Mouse (Mus musculus) heart, adult 2 months (tissue): ENCODE measurements around the gene Klhl40. TPM values are rescaled to one million over a fixed set of nuclear protein-coding genes. Genes with fewer than 3 reads are reported as not detected.

Experiments
- DNase-seq, 2 experiments: peaks; one replicate each; pipeline ENCODE4 v3.0.0; 2021
- H3K27ac ChIP-seq: fragments of 200-600 bp; 2 replicates; pipeline ENCODE4 v1.8.1; 2022
- H3K27me3 ChIP-seq: fragments of 200-500 bp; 2 replicates; pipeline ENCODE4 v1.6.1; 2012; ENCODE audit warnings: mild to moderate bottlenecking, low read length, inconsistent platforms, mixed read lengths; ENCODE audit not compliant: control insufficient read depth, insufficient read depth
- H3K36me3 ChIP-seq: fragments of 200-500 bp; 2 replicates; pipeline ENCODE4 v1.6.1; 2012; ENCODE audit warnings: low read length, inconsistent platforms; ENCODE audit not compliant: control insufficient read depth, insufficient read depth
- H3K4me1 ChIP-seq: fragments of 200-500 bp; 2 replicates; pipeline ENCODE4 v1.6.1; 2011; ENCODE audit warnings: low read length; ENCODE audit not compliant: control insufficient read depth, insufficient read depth
- H3K4me3 ChIP-seq: fragments of 200-600 bp; 2 replicates; pipeline ENCODE4 v1.8.1; 2022
- H3K79me2 ChIP-seq: fragments of 200-500 bp; replicated peaks from 2 replicates; pipeline ENCODE4 v1.6.1; 2012; ENCODE audit warnings: mild to moderate bottlenecking, inconsistent platforms, low read length, moderate library complexity, mixed read lengths; ENCODE audit not compliant: control insufficient read depth, insufficient read depth
- H3K9ac ChIP-seq: fragments of 200-500 bp; 2 replicates; pipeline ENCODE4 v1.6.1; 2012; ENCODE audit warnings: low read depth, mild to moderate bottlenecking, control low read depth, inconsistent platforms, low read length, mixed read lengths
- CTCF ChIP-seq: fragments of 200-600 bp; IDR thresholded peaks from 2 replicates; pipeline ENCODE4 v1.8.1; 2022; ENCODE audit warnings: antibody characterized with exemption, mild to moderate bottlenecking, moderate library complexity
- EP300 ChIP-seq: fragments of 200-500 bp; IDR thresholded peaks from 2 replicates; pipeline ENCODE4 v1.6.1; 2011; ENCODE audit warnings: low read depth, low read length, control low read depth; ENCODE audit not compliant: insufficient read depth
- POLR2A ChIP-seq: fragments of 200-500 bp; IDR thresholded peaks from 2 replicates; pipeline ENCODE4 v1.6.1; 2011; ENCODE audit warnings: mild to moderate bottlenecking, low read depth, low read length, control low read depth; ENCODE audit not compliant: insufficient read depth
- WGBS: fragments of 180-500 bp; shearing (Covaris S2); methylation state at CpG from one replicate; pipeline ENCODE4 v1.1.7; 2018; 5-methylcytosine and 5-hydroxymethylcytosine counted together
- intact Hi-C: fragments of 180-260 bp; cut with DNase I; formaldehyde crosslinking; loops from one replicate; pipeline ENCODE4 v1.15.1; 2025
- long read RNA-seq: library from polyadenylated mRNA; stranded (forward); transcript quantifications from one replicate; pipeline ENCODE4 v2.0.0, GENCODE M21; 2021
- polyA plus RNA-seq: library from polyadenylated mRNA; depleted of rRNA; stranded (reverse); fragments of >200 nt; gene quantifications from 2 replicates; pipeline ENCODE4 v1.2.3, GENCODE M21; 2012; rRNA removed
- total RNA-seq, 2 experiments: library from RNA; stranded (reverse); gene quantifications; 2 replicates each; pipeline ENCODE4 v1.2.3; 2021

Gene Klhl40
- total RNA-seq (10 to 100 TPM; 12.3 to 17.4 TPM), polyA plus RNA-seq (11.0 and 13.1 TPM in 2 replicates)
- long read RNA-seq, transcript Klhl40-201 (6 exons, 2,370 nt) = major isoform, 27 of 29 reads
- long read RNA-seq, partial matches to known transcripts = 1 of 29 reads
- long read RNA-seq, other reads (novel, unspliced or antisense) = 1 of 29 reads

- Histone ChIP-seq H3K9ac (peak within 1 kb of the TSS; percentile 62), H3K27ac (peak within 1 kb of the TSS; percentile 86), H3K27me3 (no peaks in the 10 kb centered on the region), H3K4me1 (peaks cover 4% of the 10 kb centered on the region), H3K79me2 (no peaks in the 10 kb centered on the region), H3K4me3 (peak within 1 kb of the TSS; percentile 4), H3K36me3 (no peaks in the 10 kb centered on the region; the same call in 1 of the 2 replicates)
- intact Hi-C loops = loop anchor here (2.0 to 5.0 kb wide), 2 partner anchors 13 to 45 kb away; no protein-coding TSS in a partner anchor
- 10% methylated on average over 30 of the region's 30 CpGs for WGBS
- TF ChIP-seq CTCF (no peak), EP300 (no peak), POLR2A (peak; percentile 30; the same call in 1 of the 2 replicates)
- DNase-seq = peak; percentile 41 to 49
Measured at GRCm38 (mm10) chr9:121777484-121778065, at the start of gene Klhl40. TSS of gene Klhl40 (plus strand) at chr9:121777607.

GRCm38 (mm10) chr9:121740490-121740889 lies 36.9 kb upstream of the Klhl40 start:
- no peak overlapping the region for H3K9ac ChIP-seq
- no peak for DNase-seq
- H3K27me3 ChIP-seq = no peaks in the 10 kb centered on the region
- no peaks in the 10 kb centered on the region for H3K79me2 ChIP-seq
- no peak overlapping the region for H3K4me3 ChIP-seq
- intact Hi-C loops = no loop called here
- no peak for TF ChIP-seq CTCF
- TF ChIP-seq EP300 = no peak
- no peaks in the 10 kb centered on the region for H3K4me1 ChIP-seq
- peaks cover 8% of the 10 kb centered on the region for H3K36me3 ChIP-seq
- no peak overlapping the region for H3K27ac ChIP-seq
- WGBS = 66% methylated on average over 6 of the region's 6 CpGs

- H3K27me3 ChIP-seq = no peaks in the 10 kb centered on the region
- H3K4me1 ChIP-seq = no peaks in the 10 kb centered on the region
- H3K9ac ChIP-seq = no peak overlapping the region
- no peaks in the 10 kb centered on the region for H3K79me2 ChIP-seq
- WGBS = 81% methylated on average over 3 of the region's 3 CpGs
- no peak overlapping the region for H3K4me3 ChIP-seq
- no peak for DNase-seq
- TF ChIP-seq CTCF (no peak), EP300 (no peak), POLR2A (no peak)
- no peak overlapping the region for H3K27ac ChIP-seq
- peaks cover 8% of the 10 kb centered on the region for H3K36me3 ChIP-seq
- intact Hi-C loops = no loop called here
Measured at GRCm38 (mm10) chr9:121741168-121741567, 36.2 kb upstream of the Klhl40 start.

GRCm38 (mm10) chr9:121744051-121744450 lies 33.4 kb upstream of the Klhl40 start:
- no peaks in the 10 kb centered on the region for H3K79me2 ChIP-seq
- no peaks in the 10 kb centered on the region for H3K27me3 ChIP-seq
- H3K4me1 ChIP-seq = no peaks in the 10 kb centered on the region
- intact Hi-C loops = no loop called here
- DNase-seq = no peak
- whole genome bisulfite sequencing = 81% methylated on average over 8 of the region's 8 CpGs
- TF ChIP-seq POLR2A = no peak
- TF ChIP-seq EP300 = no peak
- no peak for TF ChIP-seq CTCF
- no peak overlapping the region for H3K9ac ChIP-seq
- H3K36me3 ChIP-seq = peaks cover 8% of the 10 kb centered on the region
- H3K27ac ChIP-seq = no peak overlapping the region
- H3K4me3 ChIP-seq = no peak overlapping the region

- peaks cover 11% of the 10 kb centered on the region for H3K36me3 ChIP-seq
- no peak for DNase-seq
- no peak overlapping the region for H3K9ac ChIP-seq
- no peaks in the 10 kb centered on the region for H3K79me2 ChIP-seq
- WGBS = 95% methylated on average over 9 of the region's 9 CpGs
- H3K27ac ChIP-seq = no peak overlapping the region
- no peaks in the 10 kb centered on the region for H3K27me3 ChIP-seq
- intact Hi-C loops = no loop called here
- H3K4me3 ChIP-seq = no peak overlapping the region
- TF ChIP-seq POLR2A = no peak
- peaks cover 1% of the 10 kb centered on the region; the same call in 1 of the 2 replicates for H3K4me1 ChIP-seq
Measured at GRCm38 (mm10) chr9:121752774-121753173, 24.6 kb upstream of the Klhl40 start.

- H3K9ac ChIP-seq = no peak overlapping the region
- no peaks in the 10 kb centered on the region for H3K27me3 ChIP-seq
- 86% methylated on average over 3 of the region's 3 CpGs for WGBS
- TF ChIP-seq CTCF = no peak
- no peak for TF ChIP-seq POLR2A
- no peak for TF ChIP-seq EP300
- peaks cover 11% of the 10 kb centered on the region for H3K36me3 ChIP-seq
- H3K27ac ChIP-seq = no peak overlapping the region
- no peak overlapping the region for H3K4me3 ChIP-seq
- peaks cover 3% of the 10 kb centered on the region; the same call in 1 of the 2 replicates for H3K4me1 ChIP-seq
- intact Hi-C loops = loop anchor here (5.0 kb wide), 1 partner anchor 68 kb away; no protein-coding TSS in a partner anchor
- no peak for DNase-seq
- H3K79me2 ChIP-seq = no peaks in the 10 kb centered on the region
Measured at GRCm38 (mm10) chr9:121754624-121755023, 22.8 kb upstream of the Klhl40 start.
